Mouse (Mus musculus) common myeloid progenitor, adult 5-6 weeks (primary cell): Measurements from ENCODE around the gene Sptbn4. TPM values are rescaled to one million over a fixed set of nuclear protein-coding genes. Genes with fewer than 3 reads are reported as not detected.
A peak's percentile ranks its signal among the peaks of the same experiment; 100 is the strongest.

Experiments used
- ATAC-seq: replicated peaks from 2 replicates; pipeline ENCODE4 v1.8.0; 2016; ENCODE audit warnings: low read depth, mild to moderate bottlenecking, moderate TSS enrichment, inconsistent platforms; ENCODE audit not compliant: poor library complexity, severe bottlenecking
- total RNA-seq: library from RNA; stranded (forward); fragments of 200-1000, 187-1606 nt; gene quantifications from 2 replicates; pipeline ENCODE4 v1.2.3, GENCODE M21; 2017

Sptbn4 gene
- total RNA-seq, 1 experiment from 2014 or later: not detected

DNA sequence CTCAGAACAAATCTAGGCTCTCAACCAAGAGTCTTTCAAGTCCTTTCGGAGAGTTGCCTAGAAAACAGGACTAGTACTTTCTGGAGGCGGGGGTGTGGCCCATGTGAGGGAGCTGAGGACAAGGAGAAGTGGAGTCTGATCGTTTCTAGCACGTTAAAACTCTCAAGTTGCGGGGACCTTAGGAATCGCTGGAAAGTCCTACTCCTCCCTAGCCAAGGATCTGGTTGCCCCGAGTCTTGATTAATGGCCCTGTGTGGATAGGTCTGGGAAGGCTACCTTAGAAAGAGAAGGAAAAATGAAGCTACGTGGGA lies 116.0 kb downstream of the Sptbn4 start:
- ATAC-seq: no peak

DNA sequence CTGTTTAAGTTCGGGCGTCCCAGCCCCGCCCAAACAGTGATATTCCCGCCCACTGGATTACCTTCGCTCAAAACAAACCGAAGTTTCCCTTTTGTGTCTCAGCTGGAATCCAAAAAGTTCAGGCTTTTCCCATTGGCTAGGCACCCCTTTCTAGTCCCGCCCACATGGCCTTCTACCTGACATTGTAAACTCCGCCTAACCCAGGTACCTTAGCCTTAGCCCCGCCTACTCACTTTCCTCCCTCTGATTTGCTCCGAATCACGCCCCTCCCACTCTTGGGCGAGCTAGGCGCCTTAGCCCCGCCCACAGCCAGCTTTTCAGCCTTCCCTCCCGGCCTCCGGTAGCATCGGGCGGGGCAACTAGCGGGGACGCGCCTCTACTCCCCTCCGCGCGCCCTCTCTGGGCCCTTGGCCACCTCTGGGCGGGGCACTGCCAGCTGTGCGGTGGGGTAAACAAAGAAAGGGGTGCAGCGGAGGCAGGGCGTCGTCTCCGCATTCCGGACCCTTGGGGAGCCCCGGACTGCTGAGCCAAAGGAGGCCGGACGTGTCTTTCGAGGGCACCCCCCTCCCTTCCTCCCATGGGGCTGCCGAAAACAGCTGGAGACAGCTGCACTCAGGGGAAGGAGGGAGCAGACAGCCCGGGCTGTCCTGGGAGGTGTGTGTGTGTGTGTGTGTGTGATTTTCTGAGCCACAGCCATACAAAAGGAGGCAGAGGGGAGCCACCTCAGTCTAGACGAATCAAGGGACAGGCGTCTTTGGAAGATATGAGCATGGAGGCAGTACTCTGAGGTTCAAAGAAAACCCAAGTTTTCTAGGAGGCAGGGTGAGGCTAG lies 116.6 kb downstream of the Sptbn4 start:
- peak; percentile 55 for ATAC-seq

DNA sequence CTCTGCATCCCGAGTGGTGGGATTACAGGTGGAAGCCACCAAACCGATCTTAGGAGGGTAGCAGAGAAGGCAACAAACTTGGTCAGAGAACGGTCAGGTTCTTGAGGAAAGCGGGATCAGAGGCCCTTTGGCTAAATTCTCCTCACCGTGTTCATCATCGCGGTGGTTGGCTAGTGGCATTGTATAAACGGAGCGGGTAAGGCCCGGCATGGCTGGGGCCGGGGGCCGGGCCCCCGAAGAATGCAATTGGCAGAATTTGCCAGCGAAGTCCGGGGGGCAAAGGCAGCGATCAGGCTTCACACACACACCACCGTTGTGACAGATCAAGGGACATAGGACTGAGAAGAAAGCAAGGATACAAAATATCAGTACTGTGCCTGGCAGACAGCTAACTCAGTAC lies 117.5 kb downstream of the Sptbn4 start:
- ATAC-seq: no peak

DNA sequence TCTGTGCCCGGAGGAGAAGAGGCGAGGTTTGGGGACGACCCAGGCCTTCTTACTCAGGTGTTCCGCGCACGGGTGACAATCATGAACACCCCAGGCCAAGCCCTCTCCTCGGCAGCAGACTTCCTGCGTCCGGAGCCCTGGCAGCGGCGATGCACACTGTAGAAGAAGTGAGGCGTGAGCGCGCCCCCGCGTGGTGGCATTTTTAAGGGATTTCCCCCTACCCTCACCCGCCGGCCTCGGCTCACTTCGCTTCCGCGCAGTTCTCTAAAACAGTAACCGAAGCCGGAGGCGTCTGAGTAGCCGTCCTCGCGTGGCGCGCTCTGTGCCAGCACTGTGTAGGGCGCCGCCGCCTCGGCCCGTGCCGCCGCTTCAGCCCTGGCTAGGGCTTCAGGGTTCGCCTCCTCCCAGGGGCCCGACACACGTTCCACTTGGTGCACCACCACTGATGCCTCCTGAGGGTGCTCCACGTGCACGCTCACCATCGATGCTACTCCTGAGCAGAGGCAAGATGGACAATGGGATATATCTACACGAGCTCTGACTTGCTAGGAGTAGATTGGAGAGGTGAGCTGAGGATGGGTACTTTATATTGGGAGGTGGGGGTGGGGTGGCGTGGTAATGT lies 118.0 kb downstream of the Sptbn4 start:
- ATAC-seq: peak; percentile 47

DNA sequence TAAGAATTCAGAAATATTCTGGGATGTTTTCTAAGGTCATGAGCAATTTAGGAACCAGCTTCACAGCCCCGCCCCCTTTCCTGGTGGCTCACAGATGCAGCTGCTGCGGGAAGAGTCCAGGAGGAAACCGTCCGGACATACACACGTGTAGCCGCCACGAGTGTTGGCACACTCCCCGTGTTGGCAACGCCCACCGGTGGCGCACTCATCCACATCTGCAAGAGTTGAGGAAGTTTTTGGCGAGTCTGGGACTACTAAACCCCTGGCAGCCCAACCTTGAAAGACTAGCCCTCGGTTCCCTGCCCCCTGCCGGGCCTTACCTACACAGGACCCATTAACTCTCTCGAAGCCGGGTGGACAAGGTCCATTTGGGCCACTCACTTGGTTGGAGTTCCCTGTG lies 118.8 kb downstream of the Sptbn4 start:
- no peak for ATAC-seq

DNA sequence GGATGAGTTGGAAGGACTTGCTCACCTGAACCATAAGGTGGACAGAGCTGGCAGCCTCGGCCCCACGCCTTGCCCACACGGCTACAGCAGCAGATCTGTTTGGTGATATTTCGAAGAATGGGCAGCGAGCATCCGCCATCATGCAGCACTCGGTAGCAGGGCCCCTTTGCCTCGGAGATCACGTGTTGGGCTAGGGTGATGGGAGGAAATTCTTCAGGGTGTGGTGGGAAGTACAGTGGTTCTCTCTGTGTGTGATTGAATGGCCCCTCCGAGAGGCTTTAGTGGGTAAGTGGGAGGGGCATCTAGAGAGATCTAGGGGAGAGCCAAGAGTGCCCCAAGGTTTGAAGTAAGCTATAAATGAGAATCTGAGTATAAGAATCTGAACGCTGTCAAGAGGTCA lies 119.3 kb downstream of the Sptbn4 start:
- no peak for ATAC-seq

DNA sequence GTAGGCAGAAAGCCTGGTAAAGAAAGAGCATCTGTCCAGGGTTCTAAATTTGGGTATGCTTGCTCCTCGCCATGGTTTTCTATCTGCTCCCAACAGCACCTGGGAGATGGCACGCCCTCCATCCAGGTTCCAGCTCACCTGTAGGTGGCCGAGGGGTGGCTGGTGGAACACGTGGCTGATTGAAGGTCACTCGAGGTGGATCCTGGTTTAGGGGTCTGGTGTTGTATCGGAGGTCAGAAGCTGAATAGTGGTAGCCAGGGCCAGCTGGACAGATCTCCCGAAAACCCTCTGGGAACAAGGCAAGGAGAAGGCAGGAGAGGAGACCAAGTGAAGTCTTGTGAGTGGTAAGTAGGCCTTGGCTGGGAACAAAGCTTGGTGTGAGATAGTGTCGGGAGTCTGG lies 120.0 kb downstream of the Sptbn4 start:
- ATAC-seq: no peak

DNA sequence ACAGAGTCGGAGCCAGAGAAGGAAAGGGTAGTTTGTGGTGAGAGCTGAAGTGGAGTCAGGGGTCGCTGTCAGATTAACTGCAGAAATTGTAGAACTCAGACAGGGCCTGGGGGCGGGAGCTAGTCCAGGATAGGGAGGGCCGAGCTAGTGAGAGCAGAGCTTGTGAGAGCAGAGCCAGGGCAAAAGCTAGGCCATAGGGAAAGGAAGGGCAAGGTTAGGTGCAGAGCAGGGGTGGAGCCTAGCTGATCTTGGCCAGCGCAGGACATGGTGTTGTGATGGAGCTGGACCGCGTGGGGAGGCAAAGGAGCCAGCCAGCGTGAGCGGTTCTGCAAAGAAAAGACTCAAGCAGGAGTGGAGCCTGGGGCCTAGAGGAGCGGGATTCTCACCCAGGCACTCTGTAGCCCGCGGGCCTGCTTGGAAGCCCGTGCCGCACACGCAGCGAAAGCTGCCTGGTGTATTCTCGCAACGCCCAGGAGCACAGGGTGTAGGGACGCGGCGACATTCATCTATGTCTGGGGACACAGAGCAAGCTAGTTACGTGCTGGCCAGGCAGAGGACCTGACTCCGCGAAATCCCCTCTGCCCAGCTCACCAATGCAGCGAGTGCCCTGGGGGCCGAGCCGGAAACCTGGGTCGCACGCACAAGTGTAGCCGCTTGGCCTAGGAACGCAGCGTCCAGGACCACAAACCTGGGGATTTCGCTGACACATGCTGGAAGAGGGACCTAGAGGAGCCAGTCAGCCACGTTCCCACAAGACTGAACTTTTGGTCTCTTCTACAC lies 121.2 kb downstream of the Sptbn4 start:
- no peak for ATAC-seq

DNA sequence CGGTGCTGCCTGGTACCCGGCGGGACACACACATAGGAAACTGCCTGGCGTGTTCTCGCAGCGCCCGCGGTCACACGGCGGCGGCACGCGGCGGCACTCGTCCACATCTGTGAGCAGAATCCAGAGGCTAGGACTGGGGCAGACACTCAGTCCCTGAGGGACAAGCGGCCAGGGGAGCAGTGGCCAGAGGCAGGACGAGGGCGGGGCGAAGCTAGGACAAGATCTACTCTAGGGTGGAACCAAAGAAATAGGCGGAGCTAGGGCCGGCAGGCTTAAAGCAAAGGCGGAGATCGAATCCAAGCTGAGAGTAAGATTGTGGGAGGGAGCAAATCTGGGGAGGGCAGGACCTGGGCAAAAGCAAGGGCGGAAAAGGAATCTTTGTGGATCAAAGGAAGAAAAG lies 121.8 kb downstream of the Sptbn4 start:
- ATAC-seq: peak; percentile 26

DNA sequence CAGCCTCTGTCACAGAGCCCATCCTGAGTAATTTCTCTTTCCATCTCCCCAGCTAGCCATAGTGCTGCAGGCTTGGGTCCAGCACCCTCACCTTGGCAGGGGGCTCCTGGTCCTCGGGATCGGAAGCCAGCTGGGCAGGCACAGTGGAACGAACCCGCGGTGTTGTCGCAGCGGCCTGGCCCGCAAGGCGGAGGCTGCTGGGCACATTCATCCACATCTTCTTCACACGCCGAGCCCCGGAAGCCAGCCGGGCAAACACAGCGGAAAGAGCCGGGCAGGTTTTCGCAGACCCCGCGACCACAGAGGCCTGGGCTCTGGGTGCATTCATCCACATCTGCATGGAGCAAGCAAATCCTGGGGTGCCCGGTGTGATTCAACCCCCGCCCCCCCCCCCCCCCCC lies 122.6 kb downstream of the Sptbn4 start:
- ATAC-seq: no peak

DNA sequence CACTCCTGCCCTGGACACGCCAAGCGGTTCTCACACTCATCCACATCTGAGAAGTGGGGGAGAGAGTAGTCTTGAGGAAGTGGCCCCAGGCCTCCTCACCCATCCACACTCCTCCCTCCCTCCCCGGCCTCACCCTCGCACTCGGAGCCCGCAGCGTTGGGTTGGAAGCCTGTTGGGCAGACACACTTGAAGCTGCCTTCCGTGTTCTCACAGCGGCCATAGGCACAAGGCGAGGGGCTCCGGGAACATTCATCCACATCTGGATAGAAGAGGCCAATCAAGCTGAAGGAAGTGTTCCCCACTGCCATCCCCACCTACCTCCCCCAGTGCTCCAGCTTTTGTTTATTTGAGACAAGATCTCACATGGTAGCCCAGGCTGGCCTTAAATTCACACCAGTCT lies 123.3 kb downstream of the Sptbn4 start:
- ATAC-seq: no peak

DNA sequence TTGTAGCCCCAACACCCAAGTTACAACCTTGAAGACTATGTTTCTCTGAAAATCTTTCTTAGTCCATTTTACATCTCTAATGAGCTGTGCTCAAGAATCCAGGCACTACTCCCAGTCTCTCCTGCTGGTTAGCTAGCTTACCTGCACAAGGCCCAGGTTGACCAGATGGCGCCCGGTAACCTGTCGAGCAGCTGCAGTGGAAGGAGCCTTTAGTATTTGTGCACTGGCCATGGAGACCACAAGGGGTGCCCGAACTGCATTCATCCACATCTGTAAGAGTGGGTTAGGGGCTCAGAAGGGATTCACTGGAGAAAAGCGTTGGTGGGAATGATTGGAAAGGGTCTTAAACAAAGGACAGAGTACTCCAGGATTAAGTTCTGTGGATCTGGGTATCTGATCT lies 124.5 kb downstream of the Sptbn4 start:
- no peak for ATAC-seq

DNA sequence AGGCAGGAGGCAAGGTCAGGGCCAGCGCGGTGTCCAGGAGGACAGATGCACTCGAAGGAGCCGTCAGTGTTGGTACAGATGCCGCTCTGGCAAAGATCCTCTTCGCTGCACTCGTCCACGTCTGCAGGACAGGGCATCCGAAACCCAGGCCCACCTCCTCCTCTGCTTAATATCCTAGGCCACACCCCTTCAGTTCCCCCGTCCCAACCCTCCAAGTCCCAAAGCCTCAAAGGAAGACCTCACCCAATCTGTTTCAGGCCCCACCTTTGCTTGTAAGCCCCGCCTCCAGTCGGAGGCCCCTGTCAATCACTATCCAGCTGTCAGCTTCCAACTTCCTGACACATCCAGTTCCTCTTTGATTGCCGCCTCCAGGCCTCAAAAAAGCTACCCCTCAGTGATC lies 125.2 kb downstream of the Sptbn4 start:
- ATAC-seq: no peak

DNA sequence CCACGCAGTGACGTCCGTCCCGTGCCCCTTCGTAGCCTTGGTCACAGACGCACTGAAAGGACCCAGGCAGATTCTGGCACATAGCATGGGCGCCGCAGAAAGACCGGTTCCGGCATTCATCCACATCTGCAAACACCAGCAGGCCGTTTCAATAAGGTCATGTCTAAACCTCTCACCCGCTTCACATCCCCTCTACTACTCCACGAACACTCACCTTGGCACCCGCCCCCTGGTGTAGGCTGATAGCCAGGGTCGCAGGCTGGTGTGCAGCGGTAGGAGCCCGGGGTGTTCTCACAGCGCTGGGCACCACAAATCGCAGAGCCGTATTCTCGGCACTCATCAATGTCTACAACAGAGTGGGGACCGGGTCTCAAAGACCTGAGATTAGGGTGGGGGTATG lies 128.1 kb downstream of the Sptbn4 start:
- ATAC-seq: no peak

DNA sequence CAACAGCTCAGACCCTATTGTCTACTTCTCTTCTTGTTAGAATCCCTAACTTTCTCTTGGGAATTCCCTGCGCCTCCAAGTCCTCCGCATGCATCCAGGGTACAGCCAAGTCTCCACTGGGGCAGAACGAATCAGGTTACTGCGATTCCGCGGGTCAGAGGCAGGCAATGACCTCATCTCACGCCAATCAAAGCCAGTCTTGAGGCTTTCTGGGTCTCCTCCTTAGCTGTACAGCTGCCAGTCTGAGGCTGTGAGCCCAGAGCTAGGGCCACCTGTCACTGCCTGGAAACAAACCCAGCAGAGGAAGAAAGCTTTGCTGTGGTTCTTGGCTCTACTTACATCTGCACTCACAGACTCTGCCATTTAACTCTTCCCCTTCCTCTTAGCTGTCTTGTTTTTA lies 131.5 kb downstream of the Sptbn4 start:
- no peak for ATAC-seq

DNA sequence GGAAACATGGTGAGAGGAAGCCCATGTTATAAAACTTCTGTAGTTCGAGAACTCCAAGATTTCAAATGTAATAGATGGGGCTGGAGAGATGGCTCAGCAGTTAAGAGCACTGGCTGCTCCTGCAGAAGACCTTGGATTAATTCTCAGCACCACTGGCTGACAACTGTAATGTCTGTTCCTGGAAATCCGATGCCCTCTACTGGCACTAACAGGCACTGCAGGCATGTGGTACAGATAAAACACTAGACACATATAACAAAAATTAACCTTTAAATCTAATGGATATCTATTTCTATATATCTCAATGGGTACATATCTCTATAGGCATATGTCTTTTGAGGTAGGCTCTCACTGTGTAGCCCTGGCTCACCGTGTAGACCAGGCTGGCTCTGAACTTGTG lies 133.1 kb downstream of the Sptbn4 start:
- ATAC-seq: no peak

DNA sequence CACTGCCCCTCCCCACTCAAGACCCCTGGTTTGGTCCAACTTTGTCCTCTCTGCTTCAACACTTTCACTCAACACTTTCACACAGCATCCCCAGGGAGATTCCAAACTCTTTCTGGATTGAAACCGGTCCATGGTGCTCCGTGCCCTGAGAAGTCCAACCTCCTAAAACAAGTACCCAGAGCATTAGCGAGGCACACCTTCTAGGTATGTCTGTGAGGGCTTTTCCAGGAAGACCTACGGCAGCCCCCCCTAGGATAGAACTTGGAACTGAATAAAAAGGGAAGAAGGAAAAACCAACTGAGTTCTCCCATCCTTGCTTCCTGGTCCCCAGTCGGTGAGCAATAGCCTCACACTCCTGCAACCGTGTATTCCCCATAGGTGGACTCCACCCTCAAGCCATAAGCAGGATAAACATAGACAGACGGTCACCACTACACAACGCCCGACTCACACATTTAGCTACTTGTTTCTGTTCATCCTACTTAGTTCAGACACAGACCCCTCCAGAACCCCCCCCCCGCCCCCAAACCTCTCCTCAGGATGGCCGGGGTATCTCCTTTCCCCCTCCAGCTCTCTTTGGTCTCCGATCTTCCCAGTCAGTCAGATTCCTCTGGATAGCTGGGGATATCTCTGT lies 135.7 kb downstream of the Sptbn4 start:
- no peak for ATAC-seq

DNA sequence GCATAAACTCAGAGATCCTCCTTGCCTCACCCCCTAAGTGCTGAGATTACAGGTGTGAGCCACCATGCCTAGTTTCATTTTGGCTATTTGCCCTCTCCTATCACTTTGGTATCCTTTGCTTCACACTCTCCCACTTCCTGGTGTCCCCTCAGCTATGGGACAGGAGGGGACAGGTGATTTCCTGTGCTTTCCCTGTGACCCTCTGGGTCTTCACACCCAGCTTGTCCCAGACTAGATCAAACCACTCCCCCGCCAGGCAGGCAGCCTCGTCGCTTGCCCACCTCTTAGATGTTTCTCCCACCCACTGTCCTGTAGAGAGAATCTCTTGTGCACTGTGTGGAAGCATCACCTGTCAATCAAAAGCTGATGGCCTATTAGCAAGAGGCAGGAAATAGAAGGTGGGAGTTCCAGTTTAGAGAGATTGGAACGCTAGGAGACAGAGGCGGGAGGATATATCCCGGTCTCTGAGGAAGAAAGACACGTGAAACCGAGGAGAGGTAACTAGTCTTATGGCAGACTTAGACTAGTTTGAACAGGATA lies 136.4 kb downstream of the Sptbn4 start:
- ATAC-seq: no peak

DNA sequence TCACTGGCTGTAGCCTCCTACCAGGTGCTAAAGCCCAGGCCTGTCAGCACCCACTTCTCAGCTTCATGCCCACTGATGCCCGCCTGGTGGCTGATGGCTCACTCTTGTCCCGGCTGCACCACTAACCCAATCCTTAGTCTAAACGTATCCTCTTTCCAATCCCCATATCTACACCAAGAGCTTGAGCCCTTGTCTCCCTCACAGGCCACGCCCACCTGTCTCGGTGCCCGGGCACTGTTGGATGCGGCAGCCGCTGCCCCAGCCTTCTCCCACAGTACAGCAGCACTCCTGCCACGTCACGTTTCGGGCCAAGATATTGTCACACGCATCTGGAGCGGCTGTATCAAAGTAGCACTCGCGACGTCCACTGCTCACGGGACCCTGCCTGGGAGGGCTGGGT lies 137.2 kb downstream of the Sptbn4 start:
- peak; percentile 79 for ATAC-seq

DNA sequence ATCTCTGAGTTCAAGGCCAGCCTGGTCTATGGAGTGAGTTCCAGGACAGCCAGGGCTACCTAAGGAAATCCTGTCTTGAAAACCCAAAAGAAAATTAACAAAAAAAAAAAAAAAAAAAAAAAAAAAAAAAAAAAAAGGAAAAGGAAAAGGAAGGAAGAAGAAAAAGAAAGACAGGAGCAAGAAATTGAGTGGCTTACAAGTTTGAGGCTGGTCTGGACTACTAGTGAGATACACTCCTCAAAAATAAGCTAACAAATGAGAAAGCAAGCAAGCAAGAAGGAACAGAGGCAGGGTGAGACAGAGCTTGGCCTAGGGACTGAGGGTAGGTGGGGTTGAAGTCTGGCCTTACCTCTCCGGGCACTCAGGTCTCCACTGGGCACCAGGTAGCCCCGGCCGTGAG lies 137.7 kb downstream of the Sptbn4 start:
- ATAC-seq: no peak
